Mouse (Mus musculus) liver, adult (tissue): ENCODE measurements at regions not wholly inside any gene's neighbourhood (a gene's known extent, or its start where the extent isn't known, plus 50 kb on each side); places are given as distances from the start of the nearest gene placed in this dataset.

Source experiments
- GATA4 ChIP-seq: IDR thresholded peaks from 2 replicates; pipeline ENCODE4 v1.6.1; 2014; ENCODE audit warnings: mild to moderate bottlenecking, low read length; ENCODE audit not compliant: insufficient replicate concordance

DNA sequence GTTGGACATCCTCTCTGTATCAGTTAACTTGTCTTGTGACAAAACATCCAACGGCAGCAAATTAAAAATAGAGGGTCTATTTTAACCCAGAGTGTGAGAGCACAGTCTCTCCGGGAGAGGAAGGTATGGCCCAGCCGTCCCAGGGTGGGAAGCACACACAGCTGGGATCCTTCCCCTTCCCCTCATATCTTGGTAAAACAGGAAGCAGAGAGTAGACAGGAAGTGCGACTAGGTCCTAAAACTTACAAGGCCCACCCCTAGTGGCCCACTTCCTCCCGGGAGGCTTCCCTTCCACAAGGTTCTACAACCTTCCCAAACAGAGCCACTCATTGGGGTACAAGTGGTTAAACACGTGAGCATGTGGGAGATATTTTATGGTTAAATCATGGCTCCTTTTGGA is 56.4 kb upstream of the Max start:
- no peak for TF ChIP-seq GATA4

DNA sequence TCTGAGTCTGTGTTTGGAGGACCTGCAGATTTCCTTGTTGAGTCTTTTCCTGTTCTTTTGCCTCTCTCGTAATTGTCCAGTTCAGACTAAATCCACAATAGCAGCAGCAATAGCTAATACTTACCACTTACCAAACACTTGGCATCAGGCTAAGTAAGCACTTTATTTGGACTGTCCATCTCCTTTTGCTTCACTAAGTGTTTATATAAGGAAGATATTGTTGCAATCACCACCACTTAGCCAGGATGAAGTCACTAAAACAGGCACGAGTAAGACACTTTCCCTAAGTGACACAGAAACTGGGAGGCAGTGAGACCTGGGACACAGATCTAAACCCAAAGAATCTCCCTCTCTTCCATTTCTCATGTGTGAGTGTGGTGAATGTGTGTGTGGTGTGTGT is 52.9 kb upstream of the Max start:
- no peak for TF ChIP-seq GATA4
